Mouse (Mus musculus) brain, adult 10 weeks (tissue): ENCODE data around the gene Vmn2r69. TPM values are rescaled to one million over a fixed set of nuclear protein-coding genes. Genes with fewer than 3 reads are reported as not detected.

Experiments used
- polyA plus RNA-seq: library from polyadenylated mRNA; stranded (reverse); fragments of 350-450 nt; fragmentation: Illumina TruSeq; extraction: RNeasy Lipid Tissue Mini Kit (QIAGEN cat#74804); gene quantifications from one replicate; pipeline ENCODE4 v1.2.3, GENCODE M21; 2015; ENCODE audit warnings: low read depth, low replicate concordance

Gene Vmn2r69
- polyA plus RNA-seq = not detected

DNA sequence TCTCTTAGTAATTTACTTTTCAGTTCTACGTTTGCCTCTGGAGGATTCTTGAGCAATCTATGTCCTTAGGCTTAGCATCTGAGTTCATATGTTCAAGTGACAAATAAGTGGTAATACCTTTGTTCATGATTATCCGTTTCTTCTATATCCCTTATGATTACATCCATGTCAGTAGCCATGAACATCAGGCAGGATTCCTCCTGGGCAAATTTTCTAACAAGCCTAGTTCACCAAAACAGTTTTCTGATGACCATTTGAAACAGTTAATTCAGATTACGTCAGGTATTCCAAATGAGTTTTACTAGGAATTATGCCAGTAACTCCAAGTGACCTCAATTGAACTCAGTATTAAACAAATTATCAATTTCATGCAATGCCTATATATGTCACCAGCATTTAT, at the start of gene Vmn2r69:
Gene Vmn2r69 (minus strand): TSS at position 101 of the 400 bp plus-strand sequence.

Other genes starting within 250 kb of the Vmn2r69 start
- not detected for gene Vmn2r68, start 178.1 kb downstream of the Vmn2r69 start, polyA plus RNA-seq
- not detected for gene Vmn2r71, start 147.2 kb upstream of the Vmn2r69 start, polyA plus RNA-seq
- gene Vmn2r70, start 153.3 kb upstream of the Vmn2r69 start, polyA plus RNA-seq = not detected